Mouse (Mus musculus) thymus, postnatal 4 days (tissue): ENCODE measurements at regions not wholly inside any gene's neighbourhood (a gene's known extent, or its start where the extent isn't known, plus 50 kb on each side); places are given as distances from the start of the nearest gene placed in this dataset.
A peak's percentile ranks its signal among the peaks of the same experiment; 100 is the strongest.

ENCODE experiments used
- DNase-seq: peaks from one replicate; pipeline ENCODE4 v3.0.0; 2021

GRCm38 (mm10) chr5:67155582-67155981 is 56.5 kb upstream of the Phox2b start:
- DNase-seq: peak; percentile 10

- no peak for DNase-seq
Observed at GRCm38 (mm10) chr5:67156911-67157310, 57.8 kb upstream of the Phox2b start.

GRCm38 (mm10) chr5:67176827-67177226 is 77.7 kb upstream of the Phox2b start:
- DNase-seq: no peak

GRCm38 (mm10) chr5:67179221-67179620 is 80.1 kb upstream of the Phox2b start:
- DNase-seq: no peak

GRCm38 (mm10) chr5:67189376-67189901 is 70.9 kb upstream of the Tmem33 start:
- no peak for DNase-seq

- no peak for DNase-seq
Observed at GRCm38 (mm10) chr5:67194065-67194464, 66.3 kb upstream of the Tmem33 start.

- DNase-seq: no peak
Observed at GRCm38 (mm10) chr5:67205083-67205738, 55.2 kb upstream of the Tmem33 start.
